Mouse (Mus musculus) limb, embryonic 14.5 days (tissue): Measurements from ENCODE around the gene Tmem143. TPM values are rescaled to one million over a fixed set of nuclear protein-coding genes. Genes with fewer than 3 reads are reported as not detected.
A peak's percentile ranks its signal among the peaks of the same experiment; 100 is the strongest.

Experiments
- ATAC-seq: fragments of 200-750 bp; cut with Nextera tagmentation; 2 replicates; pipeline ENCODE4 v1.8.0; 2017; ENCODE audit warnings: low read depth, moderate number of reproducible peaks, moderate TSS enrichment; ENCODE audit not compliant: low FRiP score
- DNase-seq: peaks from one replicate; pipeline ENCODE4 v3.0.0-alpha.2; 2015; ENCODE audit warnings: low spot score
- H3K27ac ChIP-seq: fragments of 300-500 bp; sonication (generic); replicated peaks from 2 replicates; pipeline ENCODE4 v1.5.1; 2014; ENCODE audit warnings: low read depth, mild to moderate bottlenecking, low read length, moderate library complexity, mixed read lengths
- H3K27me3 ChIP-seq: fragments of 300-500 bp; sonication (generic); 2 replicates; pipeline ENCODE4 v1.6.1; 2014; ENCODE audit warnings: low read length, mixed read lengths; ENCODE audit not compliant: control insufficient read depth, insufficient read depth
- H3K36me3 ChIP-seq: fragments of 300-500 bp; sonication (generic); 2 replicates; pipeline ENCODE4 v1.6.1; 2014; ENCODE audit warnings: mild to moderate bottlenecking, low read length, moderate library complexity, mixed read lengths; ENCODE audit not compliant: control insufficient read depth, insufficient read depth
- H3K4me1 ChIP-seq: fragments of 300-500 bp; sonication (generic); 2 replicates; pipeline ENCODE4 v1.6.1; 2014; ENCODE audit warnings: antibody characterized with exemption, low read length, mixed read lengths; ENCODE audit not compliant: control insufficient read depth, insufficient read depth
- H3K4me2 ChIP-seq: fragments of 300-500 bp; sonication (generic); replicated peaks from 2 replicates; pipeline ENCODE4 v1.6.1; 2014; ENCODE audit warnings: low read depth, mild to moderate bottlenecking, low read length, moderate library complexity; ENCODE audit not compliant: severe bottlenecking
- H3K4me3 ChIP-seq: fragments of 300-500 bp; sonication (generic); replicated peaks from 2 replicates; pipeline ENCODE4 v1.5.1; 2014; ENCODE audit warnings: low read length
- H3K9ac ChIP-seq: fragments of 300-500 bp; sonication (generic); 2 replicates; pipeline ENCODE4 v1.6.1; 2014; ENCODE audit warnings: mild to moderate bottlenecking, low read depth, low read length, moderate library complexity; ENCODE audit not compliant: severe bottlenecking
- H3K9me3 ChIP-seq: fragments of 300-500 bp; sonication (generic); 2 replicates; pipeline ENCODE4 v1.6.1; 2016; ENCODE audit warnings: low read length; ENCODE audit not compliant: control insufficient read depth
- POLR2A ChIP-seq: fragments of 200-500 bp; IDR thresholded peaks from 2 replicates; pipeline ENCODE4 v1.8.0; 2012; ENCODE audit warnings: inconsistent platforms, mild to moderate bottlenecking, moderate library complexity, borderline replicate concordance; ENCODE audit not compliant: insufficient read depth, insufficient read length; ENCODE audit errors: extremely low read depth
- WGBS: fragments of 180-500 bp; shearing (Covaris S2); extraction: QIAGEN DNeasy Blood & Tissue Kit; methylation state at CpG from one replicate; pipeline ENCODE4 v1.1.7; 2014; 5-methylcytosine and 5-hydroxymethylcytosine counted together
- polyA plus RNA-seq, 2 experiments: library from polyadenylated mRNA; depleted of rRNA in 1 of 2; stranded (reverse) in 1 of 2; unstranded in 1 of 2; fragments of >200 nt; fragmentation: Nextera tagmentation in 1 of 2; extraction: Ambion mirVana in 1 of 2; gene quantifications; 2 replicates each; pipeline versions ENCODE4 v1.2.1 to v1.2.3; 2012 to 2014

The Tmem143 gene
- polyA plus RNA-seq, 2 experiments = 4.7 to 17.1 TPM

DNA sequence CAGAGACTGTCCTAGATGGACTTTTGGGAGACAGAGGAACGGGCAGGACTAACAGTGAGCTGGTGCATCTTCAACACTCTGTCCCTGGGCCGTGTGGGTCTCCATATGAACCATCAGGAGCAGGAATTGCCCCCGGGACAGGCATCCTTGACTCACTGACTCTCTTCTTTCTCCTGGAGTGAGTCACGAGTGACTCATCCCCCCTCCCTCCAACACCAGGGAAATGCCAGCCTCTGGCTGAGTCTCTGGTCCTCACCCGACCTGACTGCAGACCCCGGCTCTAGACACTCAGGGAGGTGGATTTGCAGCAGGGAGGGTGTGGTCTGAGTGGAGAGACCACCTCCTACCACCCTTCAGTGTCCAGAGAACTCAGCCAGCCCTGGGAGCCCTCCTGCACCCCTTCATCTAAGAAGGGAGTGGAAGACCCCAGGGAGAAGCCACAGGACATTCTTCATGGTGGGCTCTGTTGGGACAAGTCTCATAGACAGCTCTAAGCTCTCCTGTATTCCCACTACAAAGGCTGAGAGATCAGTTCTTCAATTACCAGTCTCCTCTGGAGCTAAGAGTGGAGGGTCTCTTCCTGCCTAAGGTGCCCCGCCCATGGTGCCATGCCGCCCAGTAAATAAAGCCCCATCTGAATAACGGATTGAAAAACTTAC, 24.0 kb downstream of the Tmem143 start:
- peaks cover 60% of the 10 kb centered on the region for H3K4me1 ChIP-seq
- peaks cover 12% of the 10 kb centered on the region; the same call in 1 of the 2 replicates for H3K36me3 ChIP-seq
- DNase-seq (no peak), ATAC-seq (no peak)
- WGBS = 26% methylated on average over 9 of the region's 9 CpGs
- H3K9me3 ChIP-seq = no peaks in the 10 kb centered on the region
- TF ChIP-seq POLR2A = no peak
- peak overlapping the region; percentile 68 for H3K9ac ChIP-seq
- peak overlapping the region; percentile 90 for H3K27ac ChIP-seq
- H3K27me3 ChIP-seq = no peaks in the 10 kb centered on the region
- H3K4me2 ChIP-seq = peak overlapping the region; percentile 75
- H3K4me3 ChIP-seq = peak overlapping the region; percentile 60

DNA sequence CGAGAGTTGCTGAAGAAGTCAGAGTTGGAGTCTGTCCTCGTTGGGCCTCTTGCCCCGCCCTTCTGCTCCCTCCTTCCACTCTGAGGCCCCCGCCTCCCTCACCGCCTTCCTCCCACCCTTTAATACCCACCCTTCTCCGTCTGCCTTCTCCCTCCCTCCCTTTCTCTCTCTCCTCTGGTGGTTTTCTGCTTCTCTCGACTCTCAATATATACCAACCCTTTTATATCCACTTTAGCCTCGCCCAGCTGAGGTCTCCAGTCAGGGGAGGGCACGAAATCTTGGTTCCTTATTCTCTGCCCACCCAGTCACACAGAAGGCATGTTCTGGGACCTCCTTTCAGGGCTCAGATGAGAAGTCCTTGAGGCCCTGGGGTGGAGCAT, 24.5 kb downstream of the Tmem143 start, which contains the start of gene Emp3:
Gene Emp3 (minus strand): TSS at position 163 of the 380 bp plus-strand sequence.
- Histone ChIP-seq H3K9me3 (no peaks in the 10 kb centered on the region), H3K27ac (peak within 1 kb of the TSS; percentile 90), H3K4me3 (peak within 1 kb of the TSS; percentile 60), H3K9ac (peak within 1 kb of the TSS; percentile 68), H3K4me2 (peak within 1 kb of the TSS; percentile 75), H3K4me1 (peaks cover 55% of the 10 kb centered on the region), H3K27me3 (no peaks in the 10 kb centered on the region), H3K36me3 (peaks cover 12% of the 10 kb centered on the region; the same call in 1 of the 2 replicates)
- ATAC-seq = peak; percentile 25
- no peak for TF ChIP-seq POLR2A
- WGBS = 21% methylated on average over 9 of the region's 9 CpGs
- peak; percentile 69 for DNase-seq

DNA sequence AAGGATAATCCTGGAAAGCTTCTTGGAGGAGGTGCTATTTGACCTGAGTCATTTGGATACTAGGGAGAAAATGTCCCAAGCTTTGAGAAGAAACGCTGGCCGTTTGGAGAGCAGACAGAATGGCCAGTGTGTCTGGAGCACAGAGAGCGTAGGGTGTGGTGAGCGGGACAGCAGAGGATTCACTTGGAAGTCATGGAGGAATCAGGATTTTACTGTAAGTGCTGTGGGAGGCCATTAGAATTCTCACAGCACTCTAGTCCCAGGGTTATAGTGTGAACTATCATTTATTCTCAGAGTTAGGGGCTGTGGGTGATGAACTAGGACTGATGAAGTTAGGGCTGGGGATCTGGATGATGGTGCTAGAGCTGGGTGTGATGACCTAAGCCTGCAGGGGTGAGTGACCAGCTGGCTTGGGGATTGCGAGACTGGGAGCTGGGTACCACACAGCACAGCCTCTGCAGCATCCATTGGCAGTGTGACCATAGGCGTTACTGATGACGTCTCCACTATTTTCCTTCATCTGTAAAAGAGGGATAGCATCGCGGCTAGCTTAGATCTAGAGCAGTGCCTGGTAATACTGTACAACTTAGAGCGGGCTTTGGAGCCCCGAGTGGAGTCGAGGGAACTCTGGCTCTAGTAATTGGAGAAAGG, 25.3 kb downstream of the Tmem143 start:
- ATAC-seq = no peak
- no peak overlapping the region for H3K9ac ChIP-seq
- peaks cover 12% of the 10 kb centered on the region; the same call in 1 of the 2 replicates for H3K36me3 ChIP-seq
- no peaks in the 10 kb centered on the region for H3K9me3 ChIP-seq
- H3K4me1 ChIP-seq = peaks cover 49% of the 10 kb centered on the region
- DNase-seq = no peak
- peak overlapping the region; percentile 63 for H3K4me2 ChIP-seq
- 0 out of 2 replicates have a peak overlapping the region, but pooled peaks have one; percentile 41 for H3K4me3 ChIP-seq
- 75% methylated on average over 12 of the region's 12 CpGs for WGBS
- TF ChIP-seq POLR2A = no peak
- no peaks in the 10 kb centered on the region for H3K27me3 ChIP-seq
- peak overlapping the region; percentile 90 for H3K27ac ChIP-seq

DNA sequence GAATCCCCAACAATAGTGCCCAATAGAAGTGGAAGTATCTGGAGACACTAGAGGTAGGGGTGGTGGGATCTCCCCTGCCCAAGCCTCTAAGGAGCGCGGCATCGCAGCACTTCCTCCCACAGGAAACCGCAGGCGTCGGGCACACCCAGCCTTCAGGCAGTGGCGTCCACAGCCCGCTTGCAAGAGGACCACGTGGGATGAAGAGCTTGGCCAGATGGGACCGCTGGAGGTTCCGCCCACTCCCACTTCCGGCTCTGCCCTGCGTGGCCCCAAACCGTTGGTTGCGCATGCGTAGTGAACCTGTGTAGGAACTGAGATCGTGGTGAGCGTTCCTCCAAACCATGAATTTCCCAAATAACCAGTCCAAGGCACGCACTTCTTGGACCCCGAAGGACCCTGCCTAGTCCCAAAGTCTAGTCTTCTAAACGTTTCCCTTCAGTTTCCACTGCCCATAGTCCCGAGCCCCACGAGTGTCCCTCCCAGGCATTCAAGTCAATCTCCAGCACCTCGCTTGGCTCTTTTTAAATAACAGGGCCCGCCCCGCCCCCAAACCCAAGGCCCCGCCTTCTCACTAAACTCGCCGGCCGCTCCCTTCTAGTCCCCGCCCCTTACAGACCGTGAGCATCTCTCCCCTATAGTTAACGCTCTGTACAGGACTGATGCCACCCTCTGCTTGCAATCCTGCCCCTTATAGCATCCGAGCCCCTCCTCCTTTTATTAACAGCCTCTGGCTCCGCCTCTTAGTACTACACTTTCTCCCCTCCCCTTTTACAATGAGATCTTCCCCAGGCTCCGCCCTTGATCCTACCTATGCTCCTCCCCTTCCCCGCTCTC, 26.4 kb downstream of the Tmem143 start:
- Histone ChIP-seq H3K4me2 (peak overlapping the region; percentile 63), H3K27ac (peak overlapping the region; percentile 90), H3K9ac (peak overlapping the region; percentile 34), H3K4me1 (peaks cover 39% of the 10 kb centered on the region), H3K36me3 (peaks cover 6% of the 10 kb centered on the region; the same call in 1 of the 2 replicates), H3K4me3 (peak overlapping the region; percentile 41), H3K9me3 (no peaks in the 10 kb centered on the region), H3K27me3 (peaks cover 2% of the 10 kb centered on the region; the same call in 1 of the 2 replicates)
- DNase-seq (peak; percentile 98), ATAC-seq (peak; percentile 86)
- under 1% methylated on average over 37 of the region's 37 CpGs for WGBS
- TF ChIP-seq POLR2A = 0 out of 2 replicates have a peak, but pooled peaks have one; percentile 32
